Mouse (Mus musculus) E14TG2a.4 (cell line): ENCODE measurements around the gene Chil4.
"Not testable (repeated sequence)": the region's sequence is repeated elsewhere in the genome, so short reads cannot be mapped to it uniquely, and the experiment has no call there.

Experiments used
- H3K27me3 ChIP-seq: 2 replicates; pipeline ENCODE4 v1.6.1; 2014; ENCODE audit warnings: low read length, control low read depth; ENCODE audit not compliant: insufficient read depth
- H3K36me3 ChIP-seq: 2 replicates; pipeline ENCODE4 v1.6.1; 2014; ENCODE audit warnings: low read length, control low read depth; ENCODE audit not compliant: insufficient read depth
- H3K4me1 ChIP-seq: replicated peaks from 2 replicates; pipeline ENCODE4 v1.6.1; 2014; ENCODE audit warnings: low read depth, low read length, control low read depth
- H3K4me3 ChIP-seq: replicated peaks from 2 replicates; pipeline ENCODE4 v1.5.1; 2014; ENCODE audit warnings: mild to moderate bottlenecking, low read length
- H3K9me3 ChIP-seq: 2 replicates; pipeline ENCODE4 v1.6.1; 2014; ENCODE audit warnings: low read length, control low read depth
- CTCF ChIP-seq: conservative IDR thresholded peaks from 2 replicates; pipeline ENCODE4 v1.5.1; 2014; ENCODE audit warnings: low read length
- NANOG ChIP-seq: IDR thresholded peaks from 2 replicates; pipeline ENCODE4 v1.6.1; 2014; ENCODE audit warnings: borderline replicate concordance, low read length, mixed read lengths
- POU5F1 ChIP-seq: IDR thresholded peaks from 2 replicates; pipeline ENCODE4 v1.6.1; 2014; ENCODE audit warnings: low read length, borderline replicate concordance

The Chil4 gene

DNA sequence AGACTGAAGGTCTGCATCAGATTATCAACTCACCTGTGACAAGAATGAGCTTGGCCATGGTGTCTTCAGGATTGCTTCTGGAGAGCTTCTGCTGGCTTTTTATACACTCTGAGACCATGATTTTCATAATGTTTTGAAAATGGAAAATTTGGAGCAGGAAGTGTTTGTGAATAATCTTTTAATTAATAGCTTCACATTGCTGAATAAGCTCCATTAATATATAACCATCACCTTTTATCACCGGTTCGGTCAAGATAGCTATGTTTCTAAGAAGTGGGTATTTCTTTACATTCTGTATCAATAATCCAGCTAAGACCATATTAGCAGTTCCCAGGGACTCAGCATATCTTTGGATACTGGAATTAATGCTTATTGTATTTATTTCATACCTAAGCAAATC is at the start of gene Chil4:
Chil4 (minus strand) TSS at position 101 of the 400 bp plus-strand sequence.
- Histone ChIP-seq H3K4me3 (no peak within 1 kb of the TSS), H3K4me1 (no peaks in the 10 kb centered on the region), H3K27me3 (no peaks in the 10 kb centered on the region), H3K9me3 (no peaks in the 10 kb centered on the region), H3K36me3 (no peaks in the 10 kb centered on the region)
- TF ChIP-seq CTCF (no peak), POU5F1 (no peak), NANOG (no peak)

DNA sequence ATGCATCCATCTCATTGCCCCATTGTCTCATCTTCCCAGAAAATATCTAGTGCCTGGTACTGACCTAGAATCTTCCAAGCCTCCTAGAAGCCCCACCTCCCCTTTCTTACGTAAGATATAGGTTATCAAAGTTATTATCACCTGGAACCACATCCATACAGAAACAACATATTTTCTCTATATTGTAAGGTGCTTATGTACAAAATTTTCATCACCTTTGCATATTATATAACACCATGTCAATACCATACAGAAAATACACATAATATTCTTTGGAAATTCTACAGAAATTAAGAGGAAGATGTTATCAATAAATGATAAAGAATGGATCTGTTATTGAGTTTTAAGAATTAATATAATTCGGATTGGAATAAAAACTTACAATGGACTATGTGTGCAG is 46.5 kb upstream of the Chil4 start:
- TF ChIP-seq NANOG (no peak), POU5F1 (no peak), CTCF (no peak)
- H3K36me3 ChIP-seq, result no peaks in the 10 kb centered on the region
- H3K4me1 ChIP-seq, result no peaks in the 10 kb centered on the region

DNA sequence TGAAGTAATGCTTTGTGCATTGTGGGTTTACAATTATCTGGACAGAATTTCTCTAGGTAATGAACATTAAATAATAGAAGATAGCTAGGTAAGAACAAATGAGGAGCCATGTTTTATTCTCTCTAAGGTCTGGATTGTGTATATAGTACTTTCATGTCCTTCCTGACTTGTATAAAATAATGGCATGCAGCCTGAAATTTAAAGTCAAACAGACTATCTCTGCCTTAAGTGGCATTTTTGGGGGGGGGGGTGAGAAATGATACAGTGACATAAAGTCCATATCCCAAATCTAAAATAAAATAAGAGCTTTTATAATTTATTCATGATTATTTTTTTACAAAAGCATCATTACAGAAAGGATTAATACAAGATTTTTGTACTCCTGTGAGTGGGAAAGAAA is 45.5 kb upstream of the Chil4 start:
- peaks cover 4% of the 10 kb centered on the region; the same call in 1 of the 2 replicates for H3K9me3 ChIP-seq

More for the DNA sequence above, 46.5 kb upstream of the Chil4 start:
- Histone ChIP-seq H3K4me3 (no peak overlapping the region), H3K27me3 (no peaks in the 10 kb centered on the region), H3K9me3 (peaks cover 4% of the 10 kb centered on the region; the same call in 1 of the 2 replicates)

DNA sequence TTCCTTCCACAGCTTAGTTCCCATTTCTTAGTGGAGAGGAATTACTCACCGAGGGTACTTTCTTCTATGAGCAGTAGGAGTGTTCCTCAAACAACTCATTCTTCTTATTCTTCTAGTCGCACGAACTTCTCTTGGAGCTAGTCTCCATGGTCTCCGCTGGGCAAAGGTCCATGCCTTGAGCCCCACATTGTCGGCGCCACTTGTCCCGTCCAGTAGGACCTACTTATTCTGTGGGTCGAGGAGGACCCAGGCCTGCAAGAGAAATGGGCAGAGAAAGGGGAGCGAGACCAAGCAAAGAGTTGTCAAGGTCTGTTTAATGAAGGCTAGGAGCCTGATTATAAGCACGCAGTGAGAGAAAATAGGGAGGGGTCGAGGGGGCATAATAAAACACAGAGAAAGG is 37.8 kb upstream of the Chil4 start:
- not testable (repeated sequence) for H3K4me3 ChIP-seq, H3K27me3 ChIP-seq, H3K36me3 ChIP-seq, H3K4me1 ChIP-seq
- H3K9me3 ChIP-seq, result peaks cover 65% of the 10 kb centered on the region

More for the DNA sequence above, 45.5 kb upstream of the Chil4 start:
- Histone ChIP-seq H3K36me3 (no peaks in the 10 kb centered on the region), H3K4me1 (no peaks in the 10 kb centered on the region), H3K27me3 (no peaks in the 10 kb centered on the region), H3K4me3 (no peak overlapping the region)
- TF ChIP-seq NANOG (no peak), CTCF (no peak), POU5F1 (no peak)

DNA sequence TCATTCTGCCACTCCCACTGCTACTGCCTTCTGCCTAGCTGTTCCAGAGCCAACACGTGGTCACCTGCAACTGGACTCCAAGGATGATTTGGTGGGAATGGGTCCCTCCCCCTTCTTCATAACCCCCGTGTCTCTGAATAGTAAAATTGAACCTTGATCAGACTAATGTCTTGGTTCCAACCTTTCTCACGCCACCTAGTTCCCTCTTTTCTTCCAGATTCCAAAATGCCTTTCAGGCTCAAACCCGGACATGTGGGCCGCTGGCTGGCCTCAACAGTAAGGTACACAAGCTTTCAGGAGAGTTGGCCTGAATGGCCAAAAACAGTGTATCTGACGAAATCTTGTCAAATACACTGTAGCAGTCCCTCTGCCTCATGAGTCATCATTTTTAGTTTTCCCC is 33.4 kb upstream of the Chil4 start:
- Histone ChIP-seq H3K4me3 (no peak overlapping the region), H3K27me3 (no peaks in the 10 kb centered on the region), H3K4me1 (no peaks in the 10 kb centered on the region), H3K36me3 (peaks cover 6% of the 10 kb centered on the region; the same call in 1 of the 2 replicates), H3K9me3 (peaks cover 87% of the 10 kb centered on the region)
- no peak for TF ChIP-seq POU5F1
- TF ChIP-seq CTCF, result no peak
- no peak for TF ChIP-seq NANOG

DNA sequence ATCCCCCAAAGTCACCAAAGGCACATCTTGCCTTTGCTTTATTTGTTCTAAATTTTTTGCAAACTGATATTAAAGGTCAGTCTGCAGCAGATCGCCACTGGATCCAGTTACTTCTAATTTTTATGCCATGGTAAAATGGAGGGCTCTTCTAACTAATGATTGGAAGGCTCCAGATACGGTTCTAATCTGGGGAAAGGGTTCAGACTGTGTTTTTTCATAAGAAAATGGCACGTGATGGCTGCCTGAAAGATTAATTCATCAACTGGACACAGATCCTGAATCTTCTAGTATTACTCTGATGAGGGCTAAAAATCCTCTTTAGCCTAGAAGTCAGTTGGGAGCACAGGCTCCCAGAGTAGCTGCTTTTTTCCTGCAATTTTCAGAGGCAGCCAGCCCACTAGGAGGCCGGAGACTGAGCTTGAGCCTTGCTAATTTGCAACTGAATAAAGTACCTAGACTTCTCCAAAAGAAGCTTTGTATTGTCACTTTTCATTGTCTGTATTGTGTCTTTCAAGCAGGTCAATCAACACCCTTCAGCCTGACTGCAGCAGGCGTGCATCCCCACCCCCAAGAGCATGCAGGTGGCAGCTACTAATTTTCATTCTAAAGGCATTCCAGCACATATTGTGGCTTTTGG is 31.6 kb upstream of the Chil4 start:
- not testable (repeated sequence) for H3K36me3 ChIP-seq, H3K4me3 ChIP-seq, H3K27me3 ChIP-seq, H3K4me1 ChIP-seq
- H3K9me3 ChIP-seq, result peaks cover 87% of the 10 kb centered on the region

DNA sequence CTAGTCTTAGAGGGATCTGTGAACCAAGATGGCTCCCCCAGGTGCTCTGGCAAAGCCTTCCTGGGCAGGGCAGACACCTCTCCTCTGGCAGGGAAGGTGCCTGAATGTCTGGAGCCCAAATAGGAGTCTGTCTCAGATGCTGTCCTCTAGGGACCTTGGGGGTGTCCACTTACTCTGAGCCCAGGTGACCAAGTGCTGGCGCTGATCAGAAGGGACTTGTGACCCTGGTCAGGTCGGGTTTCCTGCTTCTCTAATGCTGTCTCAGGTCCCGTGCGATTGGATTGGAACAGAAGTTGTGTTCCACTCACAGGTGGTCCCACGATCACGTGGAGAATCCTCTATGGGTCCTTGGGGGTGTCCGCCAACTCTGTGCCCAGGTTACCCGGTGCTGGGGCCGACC is 28.1 kb upstream of the Chil4 start:
- H3K4me1 ChIP-seq, H3K36me3 ChIP-seq, H3K27me3 ChIP-seq: not testable (repeated sequence)
- H3K9me3 ChIP-seq, result peaks cover 86% of the 10 kb centered on the region
- peak overlapping the region; percentile 18; the same call in 1 of the 2 replicates for H3K4me3 ChIP-seq

DNA sequence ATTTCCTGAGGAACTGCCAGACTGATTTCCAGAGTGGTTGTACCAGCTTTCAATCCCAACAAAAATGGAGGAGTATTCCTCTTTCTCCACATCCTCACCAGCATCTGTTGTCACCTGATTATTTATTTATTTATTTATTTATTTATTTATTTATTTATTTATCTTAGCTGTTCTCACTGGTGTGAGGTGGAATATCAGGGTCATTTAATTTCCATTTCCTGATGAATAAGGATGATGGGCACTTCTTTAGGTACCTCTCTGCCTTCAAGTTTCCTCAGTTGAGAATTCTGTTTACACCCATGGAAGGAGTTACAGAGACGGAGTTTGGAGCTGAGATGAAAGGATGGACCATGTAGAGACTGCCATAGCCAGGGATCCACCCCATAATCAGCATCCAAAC is 20.9 kb upstream of the Chil4 start:
- not testable (repeated sequence) for H3K36me3 ChIP-seq, H3K4me3 ChIP-seq, H3K4me1 ChIP-seq, H3K27me3 ChIP-seq
- H3K9me3 ChIP-seq, result peaks cover 30% of the 10 kb centered on the region

DNA sequence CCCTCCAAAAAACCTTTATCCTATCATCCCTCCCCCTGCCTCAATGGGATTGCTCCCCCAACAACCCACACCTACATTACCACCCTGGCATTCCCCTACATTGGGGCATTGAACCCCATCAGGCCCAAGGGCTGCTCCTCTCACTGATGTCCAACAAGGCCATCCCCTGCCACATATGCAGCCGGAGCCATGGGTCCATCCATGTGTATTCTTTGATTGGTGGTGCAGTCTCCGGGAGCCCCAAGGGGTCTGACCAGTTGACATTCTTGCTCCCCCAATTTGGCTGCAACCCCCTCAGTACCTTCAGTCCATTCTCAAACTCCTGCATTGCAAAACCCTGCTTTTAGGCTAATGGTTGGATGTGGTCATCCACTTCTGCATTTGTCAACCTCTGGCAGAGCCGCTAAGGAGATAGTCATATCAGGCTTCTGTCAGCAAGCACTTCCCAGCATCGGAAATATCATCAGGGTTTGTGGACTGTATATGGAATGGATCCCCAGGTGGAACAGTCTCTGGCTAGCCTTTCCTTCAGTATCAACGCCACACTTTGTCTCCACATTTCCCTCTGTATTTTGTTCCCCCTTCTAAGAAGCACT is 20.0 kb upstream of the Chil4 start:
- peaks cover 22% of the 10 kb centered on the region for H3K9me3 ChIP-seq
- no peak overlapping the region for H3K4me3 ChIP-seq
- TF ChIP-seq CTCF, result no peak
- TF ChIP-seq NANOG, result no peak
- no peak for TF ChIP-seq POU5F1
- no peaks in the 10 kb centered on the region for H3K27me3 ChIP-seq
- no peaks in the 10 kb centered on the region for H3K36me3 ChIP-seq
- H3K4me1 ChIP-seq, result no peaks in the 10 kb centered on the region

DNA sequence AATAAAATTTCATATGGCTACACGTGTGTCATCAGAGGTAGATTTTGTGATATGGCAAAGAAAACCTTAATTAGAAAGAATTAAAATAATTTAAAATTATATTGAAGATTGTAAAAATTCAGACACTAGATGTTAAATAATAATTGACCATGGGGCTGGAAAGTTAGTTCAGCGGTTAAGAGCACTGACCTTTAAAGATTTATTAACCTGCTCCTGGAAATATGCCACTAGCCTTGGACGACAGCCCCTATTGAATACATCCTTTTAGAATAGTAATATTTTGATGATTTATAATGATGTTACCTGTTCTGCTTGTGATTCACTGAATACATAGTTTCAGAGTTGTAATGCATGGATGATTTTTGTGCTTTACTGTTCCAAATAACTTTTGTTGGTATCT is 4.1 kb upstream of the Chil4 start:
- not testable (repeated sequence) for H3K9me3 ChIP-seq, H3K4me1 ChIP-seq, H3K36me3 ChIP-seq, H3K4me3 ChIP-seq, H3K27me3 ChIP-seq
